Mouse (Mus musculus) embryonic facial prominence, embryonic 11.5 days (tissue): ENCODE results near the gene Trp73. TPM values are rescaled to one million over a fixed set of nuclear protein-coding genes. Genes with fewer than 3 reads are reported as not detected.

Source experiments
- ATAC-seq: fragments of 200-750 bp; cut with Nextera tagmentation; replicated peaks from 2 replicates; pipeline ENCODE4 v1.8.0; 2017; ENCODE audit warnings: low read depth; ENCODE audit not compliant: insufficient number of reproducible peaks, low FRiP score, low TSS enrichment
- DNase-seq: peaks from one replicate; pipeline ENCODE4 v3.0.0-alpha.2; 2015; ENCODE audit warnings: low spot score
- H3K27ac ChIP-seq: fragments of 300-500 bp; sonication (generic); replicated peaks from 2 replicates; pipeline ENCODE4 v1.5.1; 2014; ENCODE audit warnings: mild to moderate bottlenecking, low read depth, low read length, control low read depth
- H3K27me3 ChIP-seq: fragments of 300-500 bp; sonication (generic); 2 replicates; pipeline ENCODE4 v1.6.1; 2014; ENCODE audit warnings: mild to moderate bottlenecking, low read length, moderate library complexity, mixed read lengths; ENCODE audit not compliant: control insufficient read depth, insufficient read depth
- H3K36me3 ChIP-seq: fragments of 300-500 bp; sonication (generic); replicated peaks from 2 replicates; pipeline ENCODE4 v1.6.1; 2014; ENCODE audit warnings: low read depth, mild to moderate bottlenecking, low read length, moderate library complexity, mixed read lengths; ENCODE audit not compliant: control insufficient read depth, insufficient read depth
- H3K4me1 ChIP-seq: fragments of 300-500 bp; sonication (generic); 2 replicates; pipeline ENCODE4 v1.6.1; 2014; ENCODE audit warnings: low read length, mixed read lengths; ENCODE audit not compliant: control insufficient read depth, insufficient read depth
- H3K4me2 ChIP-seq: fragments of 300-500 bp; sonication (generic); 2 replicates; pipeline ENCODE4 v1.6.1; 2014; ENCODE audit warnings: low read depth, mild to moderate bottlenecking, control low read depth, low read length, moderate library complexity
- H3K4me3 ChIP-seq: fragments of 300-500 bp; sonication (generic); 2 replicates; pipeline ENCODE4 v1.5.1; 2014; ENCODE audit warnings: low read depth, low read length, control low read depth
- H3K9ac ChIP-seq: fragments of 300-500 bp; sonication (generic); replicated peaks from 2 replicates; pipeline ENCODE4 v1.6.1; 2014; ENCODE audit warnings: mild to moderate bottlenecking, control low read depth, low read length
- H3K9me3 ChIP-seq: fragments of 300-500 bp; sonication (generic); replicated peaks from 2 replicates; pipeline ENCODE4 v1.6.1; 2016; ENCODE audit warnings: mild to moderate bottlenecking, low read length, inconsistent platforms, mixed read lengths; ENCODE audit not compliant: control insufficient read depth
- WGBS: fragments of 180-500 bp; shearing (Covaris S2); extraction: QIAGEN DNeasy Blood & Tissue Kit; methylation state at CpG from one replicate; pipeline ENCODE4 v1.1.7; 2014; 5-methylcytosine and 5-hydroxymethylcytosine counted together
- polyA plus RNA-seq: library from polyadenylated mRNA; unstranded; fragments of >200 nt; fragmentation: Nextera tagmentation; extraction: Ambion mirVana; gene quantifications from 2 replicates; pipeline ENCODE4 v1.2.1, GENCODE M21; 2014

Gene Trp73
- polyA plus RNA-seq, 1 experiment from 2014 or later, result 0.84 TPM

DNA sequence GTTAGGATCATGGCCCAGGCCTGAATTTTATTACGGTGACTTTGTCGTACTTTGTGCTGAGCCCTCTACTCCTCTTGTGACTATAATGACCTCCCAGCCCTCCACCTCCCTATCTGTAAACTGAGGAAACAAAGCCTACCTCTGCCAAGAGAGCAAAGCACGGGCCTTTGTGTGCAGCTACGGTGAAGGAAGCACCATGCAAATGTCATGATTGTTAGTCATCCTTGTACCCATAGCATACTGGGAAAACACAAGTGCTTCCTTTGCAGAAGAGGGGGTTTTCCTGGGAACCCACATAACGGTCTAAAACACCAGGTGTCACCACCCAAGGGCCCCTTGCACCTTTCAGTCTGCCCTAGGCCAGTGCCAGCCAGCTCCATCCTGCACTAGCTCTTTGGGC, 14.8 kb downstream of the Trp73 start:
- ATAC-seq (no peak), DNase-seq (no peak)
- 75% methylated on average over 5 of the region's 5 CpGs for WGBS
- Histone ChIP-seq H3K27ac (no peak overlapping the region), H3K9me3 (no peaks in the 10 kb centered on the region), H3K36me3 (no peaks in the 10 kb centered on the region), H3K4me1 (no peaks in the 10 kb centered on the region), H3K4me2 (no peak overlapping the region), H3K9ac (no peak overlapping the region), H3K27me3 (no peaks in the 10 kb centered on the region), H3K4me3 (no peak overlapping the region)

GRCm38 (mm10) chr4:154123553-154123952, 16.5 kb downstream of the Trp73 start:
- H3K9me3 ChIP-seq, result no peaks in the 10 kb centered on the region
- no peak overlapping the region for H3K27ac ChIP-seq
- H3K4me3 ChIP-seq, result no peak overlapping the region
- no peaks in the 10 kb centered on the region for H3K36me3 ChIP-seq
- 78% methylated on average over 6 of the region's 6 CpGs for WGBS
- no peak for ATAC-seq
- no peak overlapping the region for H3K4me2 ChIP-seq
- no peaks in the 10 kb centered on the region for H3K27me3 ChIP-seq
- H3K9ac ChIP-seq, result no peak overlapping the region
- no peaks in the 10 kb centered on the region for H3K4me1 ChIP-seq
- no peak for DNase-seq

GRCm38 (mm10) chr4:154122374-154122773, 17.6 kb downstream of the Trp73 start:
- Histone ChIP-seq H3K9me3 (no peaks in the 10 kb centered on the region), H3K4me2 (no peak overlapping the region), H3K36me3 (no peaks in the 10 kb centered on the region), H3K4me1 (no peaks in the 10 kb centered on the region), H3K9ac (no peak overlapping the region), H3K27ac (no peak overlapping the region), H3K27me3 (no peaks in the 10 kb centered on the region), H3K4me3 (no peak overlapping the region)
- DNase-seq (no peak), ATAC-seq (no peak)
- WGBS, result 71% methylated on average over 7 of the region's 7 CpGs

DNA sequence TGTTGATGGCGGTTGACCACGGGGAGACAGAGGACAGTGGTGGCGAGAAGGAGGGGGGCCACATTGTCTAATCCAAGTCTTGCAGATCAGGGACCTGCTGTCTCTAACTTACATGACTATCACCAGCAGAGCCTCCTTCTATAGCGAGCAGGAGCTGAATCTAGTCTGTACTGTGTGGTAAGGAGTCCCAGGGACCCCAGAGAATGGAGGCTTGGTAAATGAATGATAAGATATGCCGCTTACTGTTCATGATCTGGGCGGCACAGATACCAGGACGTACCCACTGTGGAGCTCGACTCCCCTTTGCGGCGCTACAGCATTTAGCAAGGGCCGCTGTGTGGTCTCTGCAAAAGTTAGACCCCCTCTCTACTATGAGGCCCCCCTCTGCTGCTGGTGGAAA, 18.2 kb downstream of the Trp73 start:
- Histone ChIP-seq H3K27me3 (no peaks in the 10 kb centered on the region), H3K36me3 (no peaks in the 10 kb centered on the region), H3K4me3 (no peak overlapping the region), H3K4me2 (no peak overlapping the region), H3K27ac (no peak overlapping the region), H3K9ac (no peak overlapping the region), H3K9me3 (no peaks in the 10 kb centered on the region), H3K4me1 (no peaks in the 10 kb centered on the region)
- 83% methylated on average over 11 of the region's 11 CpGs for WGBS
- DNase-seq, result no peak
- no peak for ATAC-seq

- Histone ChIP-seq H3K4me3 (no peak overlapping the region), H3K4me1 (no peaks in the 10 kb centered on the region), H3K27ac (no peak overlapping the region), H3K4me2 (no peak overlapping the region), H3K9ac (no peak overlapping the region), H3K36me3 (no peaks in the 10 kb centered on the region), H3K9me3 (no peaks in the 10 kb centered on the region), H3K27me3 (no peaks in the 10 kb centered on the region)
- ATAC-seq (no peak), DNase-seq (no peak)
- WGBS, result 83% methylated on average over 9 of the region's 9 CpGs
These were observed 20.8 kb downstream of the Trp73 start for GRCm38 (mm10) chr4:154119208-154119607.

GRCm38 (mm10) chr4:154118782-154119181, 21.2 kb downstream of the Trp73 start:
- Histone ChIP-seq H3K4me3 (no peak overlapping the region), H3K27me3 (no peaks in the 10 kb centered on the region), H3K9ac (no peak overlapping the region), H3K36me3 (no peaks in the 10 kb centered on the region), H3K9me3 (no peaks in the 10 kb centered on the region), H3K4me2 (no peak overlapping the region), H3K4me1 (no peaks in the 10 kb centered on the region), H3K27ac (no peak overlapping the region)
- ATAC-seq (no peak), DNase-seq (no peak)
- WGBS, result 71% methylated on average over 9 of the region's 9 CpGs

DNA sequence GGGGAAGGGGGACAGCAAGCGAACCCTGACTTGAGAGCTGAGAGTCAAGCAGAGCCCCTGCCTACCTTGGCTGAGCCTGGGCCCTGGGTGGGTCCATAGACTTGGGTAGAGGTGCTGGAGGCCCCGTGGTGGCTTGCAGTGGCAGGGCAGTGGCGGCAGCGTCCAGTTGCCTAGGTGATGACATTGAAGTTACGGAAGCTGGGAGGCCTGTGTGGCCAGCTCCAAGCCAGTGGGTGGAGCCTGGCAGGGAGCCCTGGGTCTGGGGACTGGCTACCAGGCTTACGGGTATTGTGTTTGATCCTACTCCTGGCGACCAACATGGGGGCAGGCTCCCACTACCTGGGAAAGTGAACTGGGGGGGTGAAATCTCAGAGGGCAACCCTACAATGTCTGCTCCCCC, 23.6 kb downstream of the Trp73 start:
- Histone ChIP-seq H3K9ac (no peak overlapping the region), H3K27ac (no peak overlapping the region), H3K4me2 (no peak overlapping the region), H3K36me3 (no peaks in the 10 kb centered on the region), H3K9me3 (no peaks in the 10 kb centered on the region), H3K4me3 (no peak overlapping the region), H3K27me3 (no peaks in the 10 kb centered on the region), H3K4me1 (no peaks in the 10 kb centered on the region)
- no peak for DNase-seq
- no peak for ATAC-seq
- 68% methylated on average over 7 of the region's 7 CpGs for WGBS

GRCm38 (mm10) chr4:154109850-154110243, 30.2 kb downstream of the Trp73 start:
- no peak for ATAC-seq
- no peak overlapping the region for H3K9ac ChIP-seq
- WGBS, result 84% methylated on average over 11 of the region's 11 CpGs
- no peaks in the 10 kb centered on the region for H3K9me3 ChIP-seq
- no peak overlapping the region for H3K27ac ChIP-seq
- H3K4me1 ChIP-seq, result no peaks in the 10 kb centered on the region
- H3K36me3 ChIP-seq, result no peaks in the 10 kb centered on the region
- no peak overlapping the region for H3K4me2 ChIP-seq
- no peak overlapping the region for H3K4me3 ChIP-seq
- H3K27me3 ChIP-seq, result no peaks in the 10 kb centered on the region
- no peak for DNase-seq
